Mouse (Mus musculus): ENCODE results near the gene Chm. TPM values are rescaled to one million over a fixed set of nuclear protein-coding genes. Genes with fewer than 3 reads are reported as not detected.
A peak's percentile ranks its signal among the peaks of the same experiment; 100 is the strongest.

The Chm gene
- polyA plus RNA-seq, 1 experiment from 2014 or later, result 12.9 TPM

MicroRNAs within 50 kb of the gene (microRNA counts, 519-probe panel; counts per million panel counts)
- 2,613 counts per million, percentile 55 among the panel's probes with 10 or more counts for microRNA mmu-miR-361

Small RNA genes lying within 50 kb of the gene (microRNA-seq; reads per million reads assigned to microRNA genes)
- gene Mir361, result 2,150 reads per million, percentile 86 among the genes with 10 or more reads in this experiment

Other genes with a start within 250 kb of the Chm start
- 8.1 and 10.2 TPM in 2 replicates for gene Dach2, start 112.0 kb upstream of the Chm start, polyA plus RNA-seq (2015; fragmentation: Nextera tagmentation; extraction: Ambion mirVana)